Mouse (Mus musculus): ENCODE results near the gene Plekha7. TPM values are rescaled to one million over a fixed set of nuclear protein-coding genes. Genes with fewer than 3 reads are reported as not detected.

Gene Plekha7
- total RNA-seq, 4 experiments from 2014 or later, result 13.4 to 34.3 (median 26.8) TPM

- no peak for DNase-seq
Measured at GRCm38 (mm10) chr7:116220103-116220707, 88.0 kb downstream of the Plekha7 start.

GRCm38 (mm10) chr7:116217747-116218146, 90.4 kb downstream of the Plekha7 start:
- no peak for DNase-seq

- DNase-seq, result no peak
Measured at GRCm38 (mm10) chr7:116211904-116212303, 96.3 kb downstream of the Plekha7 start.

DNA sequence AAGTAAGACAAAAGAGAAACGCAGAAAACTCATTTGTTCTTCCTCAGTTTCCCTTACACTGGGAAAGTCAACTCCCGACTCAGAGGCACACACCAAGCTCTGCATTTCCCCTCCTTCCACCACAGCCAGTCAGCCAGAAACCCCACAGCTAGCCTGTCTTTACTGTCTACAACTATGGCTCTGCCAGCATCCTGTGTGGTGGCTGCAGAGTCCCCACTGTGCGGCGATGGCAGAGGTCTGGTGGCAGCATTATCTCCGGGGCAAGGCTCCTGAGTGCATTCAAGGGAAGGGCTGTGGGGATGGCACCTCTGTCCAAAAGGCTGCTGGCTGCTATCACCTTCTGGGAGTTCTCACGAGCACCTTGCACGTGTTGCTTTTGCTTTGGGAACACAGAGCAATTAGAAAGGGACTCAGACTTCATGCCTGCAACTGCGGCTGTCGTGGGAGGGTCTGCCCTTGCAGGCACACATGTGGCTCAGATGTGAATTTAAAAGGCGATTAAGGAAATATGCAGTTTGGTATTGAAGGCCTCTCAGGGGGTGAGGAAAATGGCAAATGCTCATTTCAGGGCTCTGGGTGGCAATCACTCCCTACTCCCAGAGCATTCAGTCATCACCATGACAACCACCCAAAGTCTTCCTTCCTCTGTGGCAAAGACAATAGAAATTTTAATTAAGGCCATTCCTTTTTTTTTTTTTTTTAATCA, 98.1 kb downstream of the Plekha7 start:
- DNase-seq, result no peak

DNA sequence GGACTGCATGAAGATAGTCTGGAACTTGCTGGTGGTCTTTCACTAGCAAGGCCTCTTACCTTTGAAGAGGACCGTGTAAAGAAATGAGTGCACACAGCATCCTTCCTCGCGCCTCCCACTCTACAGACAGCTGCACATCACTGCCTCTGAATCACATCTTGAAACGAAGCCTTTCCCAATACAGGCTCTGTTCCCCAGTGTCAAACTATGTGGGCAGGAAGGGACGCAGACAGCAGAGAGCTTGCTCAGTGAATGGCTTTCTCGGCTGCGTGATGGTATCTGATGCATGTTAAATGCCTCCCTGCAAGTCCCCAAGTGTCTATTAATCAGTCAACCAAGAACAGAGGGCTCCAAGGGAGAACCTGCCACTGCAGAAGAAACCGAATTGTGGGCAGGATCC, 99.3 kb downstream of the Plekha7 start:
- DNase-seq, result no peak

DNA sequence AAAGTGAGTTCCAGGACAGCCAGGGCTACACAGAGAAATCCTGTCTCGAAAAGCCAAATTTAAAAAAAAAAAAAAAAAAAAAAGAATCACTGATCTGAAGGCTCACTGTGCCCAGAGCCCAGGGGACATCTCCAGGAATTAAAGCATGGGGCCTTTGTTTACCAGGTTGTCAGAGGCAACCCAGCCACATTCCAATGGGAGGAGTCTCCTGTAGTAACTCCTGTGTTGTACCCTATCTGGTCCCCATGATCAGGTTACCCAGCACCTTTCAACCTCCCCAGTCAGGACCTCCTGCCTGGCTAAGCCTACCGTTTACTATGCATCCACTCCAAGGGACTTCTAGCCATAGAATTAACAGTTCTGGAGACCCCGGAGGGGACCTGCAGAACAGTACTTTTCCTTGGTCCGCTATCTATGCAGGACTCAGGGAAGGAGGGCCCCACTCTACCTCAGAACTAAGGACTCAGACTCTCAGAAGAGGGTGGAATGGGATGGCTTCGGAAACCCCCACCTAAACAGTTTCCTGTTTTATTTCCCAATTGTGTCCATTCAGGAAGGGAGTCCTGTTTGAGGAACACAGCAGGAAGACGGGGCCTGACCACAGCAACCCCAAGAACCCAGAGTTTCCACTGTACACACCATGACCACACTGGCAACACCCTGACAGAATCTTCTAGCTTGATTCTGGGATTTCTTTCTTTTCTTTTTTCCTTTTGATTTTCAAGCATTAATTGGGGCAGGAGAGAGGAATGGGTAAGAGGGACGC, 101.2 kb downstream of the Plekha7 start:
- no peak for DNase-seq

GRCm38 (mm10) chr7:116205451-116205850, 102.7 kb downstream of the Plekha7 start:
- DNase-seq, result no peak

GRCm38 (mm10) chr7:116202033-116202681, 106.0 kb downstream of the Plekha7 start:
- DNase-seq, result no peak

DNA sequence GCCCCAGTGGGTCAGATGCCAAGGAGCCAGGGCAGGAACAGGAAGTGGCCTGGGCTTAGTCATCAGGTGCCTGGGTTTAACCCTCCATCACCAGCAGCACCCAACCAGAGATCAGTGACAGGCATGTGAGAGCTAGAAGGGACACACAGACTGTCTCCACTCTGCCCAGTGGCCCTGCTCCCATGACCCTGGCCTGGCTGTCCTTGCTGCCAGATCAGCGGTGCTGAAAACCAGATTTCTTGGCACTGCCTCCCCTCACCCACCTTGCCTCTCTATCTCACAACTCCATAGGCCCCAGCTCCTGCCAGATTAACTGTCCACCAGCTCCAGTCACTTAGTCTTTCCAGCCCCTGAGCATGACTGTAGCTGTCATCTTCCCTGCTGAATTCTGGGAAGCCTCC, 107.2 kb downstream of the Plekha7 start:
- peak; percentile 30 for DNase-seq

DNA sequence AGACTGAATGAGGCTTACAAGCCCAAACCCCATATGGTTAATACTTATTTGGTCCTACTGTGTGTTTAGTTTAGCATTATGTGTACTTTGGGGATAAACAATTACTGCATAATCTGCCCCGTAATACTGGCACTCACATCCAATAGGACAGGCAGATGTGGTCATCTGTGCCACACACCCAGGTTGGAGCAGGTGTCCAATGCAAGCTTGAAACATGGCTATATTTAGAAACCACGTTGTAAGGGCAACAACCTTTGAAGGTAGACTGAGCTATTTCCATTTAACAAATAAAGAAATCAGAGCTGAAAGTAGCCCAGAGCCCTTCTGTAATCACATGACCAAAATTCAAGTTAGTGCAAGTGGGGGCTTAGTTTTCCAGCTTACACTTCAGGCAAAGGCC, 107.6 kb downstream of the Plekha7 start:
- DNase-seq, result no peak

- DNase-seq, result no peak
Measured at GRCm38 (mm10) chr7:116198902-116199301, 109.3 kb downstream of the Plekha7 start.

DNA sequence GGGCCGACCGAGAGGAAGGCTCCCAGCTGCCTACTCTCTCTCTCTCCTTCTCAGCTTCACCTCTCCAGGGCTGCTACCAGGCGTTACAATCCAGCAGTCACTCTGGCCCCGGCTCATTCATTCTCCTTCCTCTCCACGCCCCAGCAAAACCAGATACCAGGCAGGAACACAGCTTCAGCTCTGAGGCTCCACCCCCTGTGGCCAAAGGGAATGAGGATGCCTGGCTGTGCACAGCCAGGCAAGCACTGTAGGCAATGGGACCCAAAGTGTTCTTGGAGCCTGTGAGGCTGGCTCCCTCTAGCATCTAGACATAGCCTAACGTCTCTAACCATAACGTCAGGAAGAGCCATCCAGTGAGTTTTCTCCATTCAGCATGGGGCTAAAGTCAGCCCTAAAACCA, 109.8 kb downstream of the Plekha7 start:
- DNase-seq, result no peak

DNA sequence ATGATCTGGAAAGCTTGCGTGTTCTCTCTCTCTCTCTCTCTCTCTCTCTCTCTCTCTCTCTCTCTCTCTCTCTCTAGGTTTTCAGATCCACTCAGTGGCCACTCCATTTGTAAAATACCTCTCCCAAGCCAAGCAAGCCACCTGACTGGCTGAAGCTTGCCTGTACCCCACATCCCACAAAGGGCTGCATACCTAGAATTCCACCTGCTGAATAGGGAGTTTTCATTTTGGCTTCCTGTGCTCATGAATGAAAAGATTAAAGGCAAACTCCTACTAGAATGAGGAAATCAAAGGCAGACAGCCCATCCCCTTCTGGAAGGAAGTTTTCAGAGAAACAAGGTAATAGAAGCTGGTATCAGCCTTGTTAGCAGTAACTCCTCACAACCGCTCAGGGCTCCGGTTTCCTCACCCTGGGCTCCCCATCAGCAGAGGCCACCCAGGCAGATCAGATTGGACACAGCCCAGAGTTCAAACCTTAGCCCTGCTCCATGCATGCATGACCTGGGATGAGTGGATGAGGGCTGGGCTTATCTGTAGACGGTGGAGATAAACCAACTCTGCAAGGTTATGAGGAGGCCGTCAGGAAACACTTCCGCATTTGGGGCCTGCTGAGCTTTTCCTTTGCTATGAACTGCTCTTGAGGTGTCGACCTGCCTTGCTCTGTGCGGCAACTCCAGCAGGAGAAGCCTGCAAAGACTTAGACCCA, 111.0 kb downstream of the Plekha7 start:
- DNase-seq, result no peak

DNA sequence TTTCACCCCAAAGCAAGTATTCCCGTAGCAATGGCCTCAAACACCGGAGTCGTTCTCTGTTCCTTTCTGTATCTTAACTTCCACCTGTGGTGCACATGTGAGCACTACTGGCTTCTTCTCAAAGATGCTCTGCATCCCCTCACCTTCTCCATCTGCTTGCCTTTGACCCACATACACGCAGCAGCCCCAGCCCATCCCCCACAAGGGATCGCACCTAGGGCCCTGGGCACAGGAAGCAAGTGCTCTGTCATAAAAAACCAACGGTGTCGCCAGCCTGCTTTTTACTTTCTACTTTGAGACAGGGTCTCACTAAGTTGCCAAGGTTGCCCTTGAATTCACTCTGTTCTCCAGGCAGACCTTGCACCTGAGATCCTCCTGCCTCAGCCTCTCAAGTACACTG, 113.2 kb downstream of the Plekha7 start:
- no peak for DNase-seq

DNA sequence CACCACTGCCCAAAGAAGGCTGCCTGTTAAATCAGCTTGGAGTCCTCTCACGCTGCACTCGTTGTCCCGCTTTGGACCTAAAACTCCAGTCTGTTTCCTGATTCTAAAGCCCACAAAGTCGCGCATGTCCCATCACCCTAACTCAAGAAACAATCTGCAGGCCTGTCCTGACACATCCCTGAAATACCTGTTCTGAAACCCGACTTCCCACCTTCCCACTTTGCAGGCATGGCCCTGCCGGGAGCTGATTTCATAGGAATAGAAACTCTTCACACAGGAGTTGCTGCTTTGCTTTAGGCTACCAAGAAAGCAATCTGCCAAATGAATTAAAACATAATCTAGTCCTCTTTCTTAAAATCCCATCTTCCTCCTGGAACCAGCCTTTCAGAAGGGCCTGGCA, 115.2 kb downstream of the Plekha7 start:
- DNase-seq, result no peak

DNA sequence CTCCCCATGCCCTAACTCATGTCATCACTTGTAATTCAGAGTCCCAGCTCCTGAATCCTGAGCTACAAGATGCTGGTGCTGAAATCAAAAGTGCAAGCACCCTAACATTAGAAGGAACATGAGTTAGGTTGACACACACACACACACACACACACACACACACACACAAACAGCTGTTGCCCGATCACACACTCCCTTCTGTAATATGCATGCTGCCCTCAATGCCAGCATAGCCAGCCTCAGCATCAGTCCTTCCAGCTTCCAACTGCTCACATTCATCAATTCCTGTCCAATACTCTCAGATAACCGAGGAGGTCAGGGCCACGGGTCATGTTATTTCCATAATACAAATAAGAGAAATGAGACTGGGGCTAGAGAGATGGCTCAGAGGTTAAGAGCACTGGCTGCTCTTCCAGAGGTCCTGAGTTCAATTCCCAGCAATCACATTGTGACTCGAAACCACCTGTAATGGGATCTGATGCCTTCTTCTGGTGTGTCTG, 116.0 kb downstream of the Plekha7 start:
- DNase-seq, result peak; percentile 52

GRCm38 (mm10) chr7:116191138-116191537, 117.0 kb downstream of the Plekha7 start:
- DNase-seq, result no peak

GRCm38 (mm10) chr7:116189708-116190107, 118.5 kb downstream of the Plekha7 start:
- DNase-seq, result no peak

DNA sequence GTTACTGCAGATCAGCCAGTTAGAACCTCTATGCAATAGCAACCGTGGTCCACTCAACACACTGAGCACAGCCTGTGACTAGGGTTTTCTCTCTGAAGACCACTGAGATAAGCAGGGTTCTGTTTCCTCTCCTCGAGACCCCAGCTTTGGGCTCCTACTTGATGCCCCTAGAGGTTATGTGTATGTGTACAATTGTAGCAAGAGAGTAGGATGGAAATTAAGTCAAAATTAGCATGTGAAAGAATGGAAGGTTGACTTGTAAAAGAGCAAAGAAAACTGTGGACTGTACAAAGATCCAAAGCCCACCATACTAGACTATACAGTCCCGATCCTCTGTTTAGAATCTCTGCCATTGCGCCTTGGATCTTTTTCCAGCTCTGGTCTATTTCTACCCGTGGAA, 119.8 kb downstream of the Plekha7 start:
- no peak for DNase-seq

DNA sequence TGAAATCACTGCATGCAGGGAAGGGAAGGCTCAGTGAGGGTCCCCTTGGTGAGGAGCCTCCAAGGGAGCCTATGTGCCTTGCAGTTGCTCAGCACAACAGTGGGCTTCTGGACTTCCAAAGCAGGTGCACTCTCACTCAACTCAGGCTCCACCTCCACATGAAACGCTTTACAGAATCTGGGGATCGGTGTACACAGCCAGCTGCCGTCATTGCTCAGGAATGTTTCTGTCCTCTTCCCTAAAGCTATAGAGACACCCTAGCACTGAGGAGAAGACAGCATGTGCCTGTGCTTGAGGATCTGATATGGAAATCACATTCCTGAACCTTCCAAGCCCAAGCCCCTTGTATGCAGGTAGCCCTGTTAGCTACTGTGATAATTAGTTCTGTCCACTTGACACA, 120.7 kb downstream of the Plekha7 start:
- no peak for DNase-seq

GRCm38 (mm10) chr7:116186847-116187246, 121.3 kb downstream of the Plekha7 start:
- DNase-seq, result no peak

- no peak for DNase-seq
Measured at GRCm38 (mm10) chr7:116186156-116186555, 122.0 kb downstream of the Plekha7 start.

All from adrenal gland, adult 8-10 months (tissue).